Mouse (Mus musculus) hindbrain, embryonic 10.5 days (tissue): Measurements from ENCODE around the gene Gm42421. TPM values are rescaled to one million over a fixed set of nuclear protein-coding genes. Genes with fewer than 3 reads are reported as not detected.

ENCODE experiments used
- DNase-seq: peaks from one replicate; pipeline ENCODE4 v3.0.0-alpha.2; 2017; ENCODE audit warnings: low spot score
- H3K27ac ChIP-seq: fragments of 300-500 bp; sonication (generic); 2 replicates; pipeline ENCODE4 v1.5.1; 2016; ENCODE audit warnings: mild to moderate bottlenecking, moderate library complexity
- H3K27me3 ChIP-seq: fragments of 300-500 bp; sonication (generic); 2 replicates; pipeline ENCODE4 v1.6.1; 2016; ENCODE audit warnings: mild to moderate bottlenecking; ENCODE audit not compliant: poor library complexity, insufficient read depth, severe bottlenecking
- H3K36me3 ChIP-seq: fragments of 300-500 bp; sonication (generic); 2 replicates; pipeline ENCODE4 v1.6.1; 2016; ENCODE audit warnings: mild to moderate bottlenecking, moderate library complexity
- H3K4me1 ChIP-seq: fragments of 300-500 bp; sonication (generic); replicated peaks from 2 replicates; pipeline ENCODE4 v1.6.1; 2016; ENCODE audit warnings: mild to moderate bottlenecking
- H3K4me3 ChIP-seq: fragments of 300-500 bp; sonication (generic); 2 replicates; pipeline ENCODE4 v1.5.1; 2016; ENCODE audit warnings: mild to moderate bottlenecking, moderate library complexity
- H3K9me3 ChIP-seq: fragments of 300-500 bp; sonication (generic); 2 replicates; pipeline ENCODE4 v1.6.1; 2016; ENCODE audit warnings: mild to moderate bottlenecking, moderate library complexity
- WGBS: fragments of 180-500 bp; shearing (Covaris S2); methylation state at CpG from one replicate; pipeline ENCODE4 v1.1.7; 2016; 5-methylcytosine and 5-hydroxymethylcytosine counted together
- polyA plus RNA-seq: library from polyadenylated mRNA; unstranded; fragments of >200 nt; fragmentation: Nextera tagmentation; extraction: Ambion mirVana; gene quantifications from 2 replicates; pipeline ENCODE4 v1.2.1, GENCODE M21; 2016

Gene Gm42421
- polyA plus RNA-seq, 1 experiment from 2014 or later = 0.56 TPM

GRCm38 (mm10) chr5:143948361-143948760, 20.4 kb downstream of the Gm42421 start:
- WGBS = 88% methylated on average over 12 of the region's 12 CpGs
- no peak for DNase-seq
- Histone ChIP-seq H3K27me3 (no peaks in the 10 kb centered on the region), H3K4me1 (no peaks in the 10 kb centered on the region), H3K9me3 (no peaks in the 10 kb centered on the region), H3K27ac (no peak overlapping the region), H3K36me3 (no peaks in the 10 kb centered on the region), H3K4me3 (no peak overlapping the region)

GRCm38 (mm10) chr5:143950016-143950415, 22.0 kb downstream of the Gm42421 start:
- H3K27me3 ChIP-seq = no peaks in the 10 kb centered on the region
- no peaks in the 10 kb centered on the region for H3K9me3 ChIP-seq
- no peaks in the 10 kb centered on the region for H3K4me1 ChIP-seq
- H3K36me3 ChIP-seq = no peaks in the 10 kb centered on the region
- WGBS = 43% methylated on average over 5 of the region's 5 CpGs
- no peak overlapping the region for H3K27ac ChIP-seq
- no peak for DNase-seq
- no peak overlapping the region for H3K4me3 ChIP-seq

DNA sequence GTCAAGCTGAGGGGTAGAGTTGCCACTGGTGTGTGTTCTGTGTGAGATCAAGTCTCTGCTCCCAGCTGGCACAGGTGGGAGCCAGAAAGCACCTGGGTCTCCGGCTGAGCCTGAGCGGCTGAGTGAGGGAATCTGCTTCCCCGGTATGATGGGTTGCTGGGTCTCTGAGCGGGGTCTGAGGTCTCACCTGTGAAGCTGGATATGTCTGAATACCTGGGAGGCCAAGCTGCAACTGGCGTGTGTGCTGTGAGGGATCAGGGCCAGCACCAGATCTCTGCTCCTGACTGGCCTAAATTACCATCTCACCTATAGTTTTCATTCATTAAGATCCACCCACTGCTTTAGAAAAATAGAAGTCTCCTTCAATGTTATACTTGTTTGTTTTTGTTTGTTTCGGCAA, 29.1 kb downstream of the Gm42421 start:
- Histone ChIP-seq H3K9me3 (peaks cover 21% of the 10 kb centered on the region; the same call in 1 of the 2 replicates), H3K27me3 (no peaks in the 10 kb centered on the region), H3K4me1 (no peaks in the 10 kb centered on the region), H3K4me3 (no peak overlapping the region), H3K27ac (no peak overlapping the region), H3K36me3 (no peaks in the 10 kb centered on the region)
- whole genome bisulfite sequencing = 89% methylated on average over 6 of the region's 6 CpGs
- no peak for DNase-seq

DNA sequence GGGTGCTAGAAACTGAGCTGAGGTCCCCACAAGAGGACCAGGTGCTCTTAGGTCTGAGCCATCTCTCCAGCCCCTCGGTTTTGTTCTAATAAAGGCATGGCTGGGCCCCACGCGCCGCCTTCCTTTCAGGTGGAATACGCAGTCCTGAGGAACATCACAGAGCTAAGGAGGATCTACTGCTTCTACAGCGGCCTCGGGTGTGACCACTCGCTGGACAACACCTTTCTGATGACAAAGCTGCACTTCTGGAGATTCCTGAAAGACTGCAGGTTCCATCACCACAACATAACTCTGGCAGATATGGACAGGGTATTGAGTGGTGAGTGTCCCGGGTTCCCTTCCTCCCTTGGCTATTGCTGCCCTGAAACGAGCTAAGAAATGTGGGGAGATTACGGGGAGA, 31.6 kb downstream of the Gm42421 start:
- Histone ChIP-seq H3K4me3 (no peak overlapping the region), H3K9me3 (peaks cover 21% of the 10 kb centered on the region; the same call in 1 of the 2 replicates), H3K27me3 (no peaks in the 10 kb centered on the region), H3K27ac (no peak overlapping the region), H3K4me1 (no peaks in the 10 kb centered on the region), H3K36me3 (no peaks in the 10 kb centered on the region)
- no peak for DNase-seq
- 90% methylated on average over 11 of the region's 11 CpGs for WGBS

GRCm38 (mm10) chr5:143961176-143961575, 33.2 kb downstream of the Gm42421 start:
- 92% methylated on average over 8 of the region's 8 CpGs for WGBS
- DNase-seq = no peak
- Histone ChIP-seq H3K4me1 (no peaks in the 10 kb centered on the region), H3K27ac (no peak overlapping the region), H3K9me3 (peaks cover 14% of the 10 kb centered on the region; the same call in 1 of the 2 replicates), H3K27me3 (no peaks in the 10 kb centered on the region), H3K4me3 (no peak overlapping the region), H3K36me3 (no peaks in the 10 kb centered on the region)

- 91% methylated on average over 12 of the region's 12 CpGs for WGBS
- H3K27me3 ChIP-seq = no peaks in the 10 kb centered on the region
- no peaks in the 10 kb centered on the region for H3K9me3 ChIP-seq
- no peaks in the 10 kb centered on the region for H3K4me1 ChIP-seq
- H3K4me3 ChIP-seq = no peak overlapping the region
- DNase-seq = no peak
- H3K36me3 ChIP-seq = no peaks in the 10 kb centered on the region
- H3K27ac ChIP-seq = no peak overlapping the region
These were observed 37.8 kb downstream of the Gm42421 start for GRCm38 (mm10) chr5:143965586-143966345.

DNA sequence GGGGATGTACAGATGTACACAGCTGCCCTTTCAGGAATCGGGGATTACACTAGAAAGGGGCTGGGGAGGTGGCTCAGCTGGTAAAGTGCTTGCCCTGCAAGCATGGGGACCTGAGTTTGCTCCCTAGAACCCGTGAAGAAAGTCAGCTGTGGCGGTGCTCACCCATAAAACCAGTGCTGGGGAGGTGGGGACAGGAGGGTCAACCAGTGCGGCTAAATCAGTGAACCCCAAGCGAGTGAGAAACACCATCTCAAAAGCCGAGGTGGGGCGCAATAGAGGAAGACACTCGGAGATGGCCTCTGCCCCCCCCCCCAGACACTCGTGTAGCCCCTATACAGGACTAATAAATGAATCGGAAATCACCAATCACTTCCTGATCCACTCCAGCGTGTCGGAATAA, 38.7 kb downstream of the Gm42421 start:
- H3K9me3 ChIP-seq = no peaks in the 10 kb centered on the region
- H3K27ac ChIP-seq = no peak overlapping the region
- H3K4me3 ChIP-seq = no peak overlapping the region
- 90% methylated on average over 12 of the region's 12 CpGs for WGBS
- H3K4me1 ChIP-seq = no peaks in the 10 kb centered on the region
- no peak for DNase-seq
- no peaks in the 10 kb centered on the region for H3K27me3 ChIP-seq
- no peaks in the 10 kb centered on the region for H3K36me3 ChIP-seq

GRCm38 (mm10) chr5:143972628-143973027, 44.7 kb downstream of the Gm42421 start:
- Histone ChIP-seq H3K27ac (no peak overlapping the region), H3K4me1 (no peaks in the 10 kb centered on the region), H3K9me3 (no peaks in the 10 kb centered on the region), H3K27me3 (no peaks in the 10 kb centered on the region), H3K36me3 (no peaks in the 10 kb centered on the region), H3K4me3 (no peak overlapping the region)
- no peak for DNase-seq
- 75% methylated on average over 3 of the region's 3 CpGs for WGBS

DNA sequence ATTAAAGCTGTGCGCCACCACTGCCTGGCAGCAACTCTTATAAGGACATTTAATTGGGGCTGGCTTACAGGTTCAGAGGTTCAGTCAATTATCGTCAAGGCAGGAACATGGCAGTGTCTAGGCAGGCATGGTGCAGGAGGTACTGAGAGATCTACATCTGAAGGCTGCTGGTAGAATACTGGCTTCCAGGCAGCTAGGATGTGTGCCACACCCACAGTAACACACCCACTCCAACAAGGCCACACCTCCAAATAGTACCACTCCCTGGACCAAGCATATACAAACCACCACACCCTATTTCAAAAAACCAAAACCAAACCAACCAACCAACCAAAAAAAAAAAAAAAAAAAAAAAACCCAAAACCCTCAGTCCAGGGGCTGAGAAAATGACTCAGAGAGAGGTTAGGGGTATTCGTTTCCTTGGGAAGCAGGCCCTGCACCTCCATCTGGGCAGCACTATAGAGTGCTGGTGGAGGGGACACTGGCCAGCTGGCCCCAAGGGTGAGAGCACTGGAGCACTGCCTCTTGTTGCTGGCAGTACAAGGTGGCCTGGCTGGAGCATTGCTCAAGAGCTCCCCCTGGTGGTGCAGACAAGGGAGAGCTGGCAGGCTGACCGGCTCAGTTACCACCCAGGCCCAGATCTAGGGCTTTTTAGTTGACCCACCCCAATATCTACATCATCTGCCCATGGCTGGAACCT, 47.1 kb downstream of the Gm42421 start:
- H3K9me3 ChIP-seq = no peaks in the 10 kb centered on the region
- no peaks in the 10 kb centered on the region for H3K27me3 ChIP-seq
- no peak overlapping the region for H3K27ac ChIP-seq
- no peak overlapping the region for H3K4me3 ChIP-seq
- DNase-seq = peak; percentile 78
- WGBS = 56% methylated on average over 4 of the region's 4 CpGs
- H3K36me3 ChIP-seq = no peaks in the 10 kb centered on the region
- H3K4me1 ChIP-seq = no peaks in the 10 kb centered on the region

- H3K27ac ChIP-seq = no peak overlapping the region
- WGBS = 78% methylated on average over 2 of the region's 2 CpGs
- H3K4me3 ChIP-seq = no peak overlapping the region
- 0 out of 2 replicates have a peak, but pooled peaks cover 2% of the 10 kb centered on the region for H3K4me1 ChIP-seq
- H3K36me3 ChIP-seq = no peaks in the 10 kb centered on the region
- no peaks in the 10 kb centered on the region for H3K9me3 ChIP-seq
- H3K27me3 ChIP-seq = no peaks in the 10 kb centered on the region
- DNase-seq = no peak
These were observed 47.6 kb downstream of the Gm42421 start for GRCm38 (mm10) chr5:143975631-143975933.

GRCm38 (mm10) chr5:143976232-143976631, 48.3 kb downstream of the Gm42421 start:
- WGBS = 91% methylated on average over 11 of the region's 11 CpGs
- H3K9me3 ChIP-seq = no peaks in the 10 kb centered on the region
- 0 out of 2 replicates have a peak, but pooled peaks cover 7% of the 10 kb centered on the region for H3K4me1 ChIP-seq
- H3K27ac ChIP-seq = no peak overlapping the region
- no peak for DNase-seq
- no peaks in the 10 kb centered on the region for H3K27me3 ChIP-seq
- H3K4me3 ChIP-seq = no peak overlapping the region
- H3K36me3 ChIP-seq = no peaks in the 10 kb centered on the region

- Histone ChIP-seq H3K36me3 (no peaks in the 10 kb centered on the region), H3K27me3 (no peaks in the 10 kb centered on the region)
These were observed 48.9 kb downstream of the Gm42421 start for GRCm38 (mm10) chr5:143976726-143977431.

DNA sequence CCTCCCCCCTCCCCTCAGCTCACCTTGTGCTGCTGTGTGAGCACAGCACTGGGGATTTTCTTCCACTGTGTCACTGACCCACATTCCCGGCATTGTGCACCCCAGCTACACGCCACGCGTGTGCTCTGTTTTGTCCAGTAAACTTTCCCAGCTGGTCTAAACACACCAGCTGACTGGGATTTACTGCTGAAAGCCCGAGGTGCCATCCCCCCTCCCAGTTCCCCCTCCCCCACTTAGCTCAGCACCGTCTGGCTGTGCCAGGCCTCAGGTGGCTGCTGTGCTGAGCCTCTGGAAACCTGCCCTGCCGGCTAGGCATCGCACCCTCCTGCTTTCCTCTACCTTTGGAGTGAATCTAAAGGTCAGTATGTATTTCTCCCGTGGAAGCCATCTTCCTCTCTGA, 52.9 kb downstream of the Gm42421 start:
- H3K9me3 ChIP-seq = no peaks in the 10 kb centered on the region
- no peak overlapping the region for H3K4me3 ChIP-seq
- peaks cover 29% of the 10 kb centered on the region for H3K36me3 ChIP-seq
- WGBS = 39% methylated on average over 9 of the region's 9 CpGs
- peak overlapping the region; percentile 35; the same call in 1 of the 2 replicates for H3K27ac ChIP-seq
- H3K27me3 ChIP-seq = no peaks in the 10 kb centered on the region
- no peak for DNase-seq
- H3K4me1 ChIP-seq = 0 out of 2 replicates have a peak, but pooled peaks cover 7% of the 10 kb centered on the region

More at GRCm38 (mm10) chr5:143976726-143977431, 48.9 kb downstream of the Gm42421 start:
- WGBS = 81% methylated on average over 16 of the region's 16 CpGs
- Histone ChIP-seq H3K9me3 (no peaks in the 10 kb centered on the region), H3K4me3 (no peak overlapping the region), H3K4me1 (0 out of 2 replicates have a peak, but pooled peaks cover 7% of the 10 kb centered on the region), H3K27ac (no peak overlapping the region)
- DNase-seq = no peak
